Mouse (Mus musculus): ENCODE data around the gene Gm32687. TPM values are rescaled to one million over a fixed set of nuclear protein-coding genes. Genes with fewer than 3 reads are reported as not detected.
"Not testable (repeated sequence)": the region's sequence is repeated elsewhere in the genome, so short reads cannot be mapped to it uniquely, and the experiment has no call there.

Gm32687 gene
- 8.2 and 10.3 TPM in 2 replicates for polyA plus RNA-seq (2015; fragmentation: Nextera tagmentation; extraction: Ambion mirVana)

GRCm38 (mm10) chr10:81863409-81864407 is at the start of gene Gm32687:
Gene Gm32687, plus strand, starts transcription at chr10:81863934.
- H3K36me3 ChIP-seq; H3K9me3 ChIP-seq; H3K4me3 ChIP-seq; H3K9ac ChIP-seq; H3K27ac ChIP-seq (replicated peaks); H3K4me1 ChIP-seq (replicated peaks); H3K27me3 ChIP-seq: not testable (repeated sequence)
- WGBS = 34% methylated on average over 6 of the region's 49 CpGs
- peak; percentile 100 for ATAC-seq (ENCODE audit: low FRiP score, low read depth)
- peak within 1 kb of the TSS; percentile 28; the same call in 1 of the 2 replicates for H3K4me2 ChIP-seq

GRCm38 (mm10) chr10:81846219-81846618 is 17.5 kb upstream of the Gm32687 start:
- not testable (repeated sequence) for H3K9me3 ChIP-seq; H3K27me3 ChIP-seq; H3K9ac ChIP-seq; H3K4me1 ChIP-seq (replicated peaks); H3K27ac ChIP-seq (replicated peaks); H3K4me2 ChIP-seq; H3K4me3 ChIP-seq; ATAC-seq (ENCODE audit: low FRiP score, low read depth); H3K36me3 ChIP-seq
- no CpG with 5 or more reads among the region's 18 CpGs for WGBS

GRCm38 (mm10) chr10:81929842-81930743 is 66.4 kb downstream of the Gm32687 start, which contains the start of gene Zfp781:
Gene Zfp781, minus strand, starts transcription at chr10:81930480.
- not testable (repeated sequence) for H3K27me3 ChIP-seq; H3K4me1 ChIP-seq (replicated peaks); H3K9ac ChIP-seq; H3K4me2 ChIP-seq; H3K27ac ChIP-seq (replicated peaks); H3K4me3 ChIP-seq; H3K9me3 ChIP-seq; H3K36me3 ChIP-seq
- no CpG with 5 or more reads among the region's 43 CpGs for WGBS
- ATAC-seq (ENCODE audit: low FRiP score, low read depth) = peak; percentile 99

Other genes with a start within 250 kb of the Gm32687 start
- 49.0 and 49.1 TPM in 2 replicates for gene Sirt6, start 236.1 kb upstream of the Gm32687 start, polyA plus RNA-seq (2015; fragmentation: Nextera tagmentation; extraction: Ambion mirVana)
- gene Ankrd24, start 235.4 kb upstream of the Gm32687 start, polyA plus RNA-seq (2015; fragmentation: Nextera tagmentation; extraction: Ambion mirVana) = 19.4 and 23.6 TPM in 2 replicates
- gene Gm10778, start 214.9 kb upstream of the Gm32687 start, polyA plus RNA-seq (2015; fragmentation: Nextera tagmentation; extraction: Ambion mirVana) = 5.4 and 6.5 TPM in 2 replicates
- gene Zfp433, start 159.1 kb upstream of the Gm32687 start, polyA plus RNA-seq (2015; fragmentation: Nextera tagmentation; extraction: Ambion mirVana) = 13.9 and 16.2 TPM in 2 replicates
- gene Gm3055, start 92.8 kb upstream of the Gm32687 start, polyA plus RNA-seq (2015; fragmentation: Nextera tagmentation; extraction: Ambion mirVana) = 14.6 and 16.4 TPM in 2 replicates
- 3.1 and 3.2 TPM in 2 replicates for gene Gm4767, start 51.7 kb upstream of the Gm32687 start, polyA plus RNA-seq (2015; fragmentation: Nextera tagmentation; extraction: Ambion mirVana)
- gene Zfp781, start 66.5 kb downstream of the Gm32687 start, polyA plus RNA-seq (2015; fragmentation: Nextera tagmentation; extraction: Ambion mirVana) = 6.1 and 6.9 TPM in 2 replicates
- 13.9 and 14.0 TPM in 2 replicates for gene Zfp873, start 184.2 kb downstream of the Gm32687 start, polyA plus RNA-seq (2015; fragmentation: Nextera tagmentation; extraction: Ambion mirVana)
- 5.4 and 6.7 TPM in 2 replicates for gene BC024063, start 219.4 kb downstream of the Gm32687 start, polyA plus RNA-seq (2015; fragmentation: Nextera tagmentation; extraction: Ambion mirVana)

Data from hindbrain, embryonic 15.5 days (tissue).